Mouse (Mus musculus) lung, embryonic 14.5 days (tissue): Measurements from ENCODE around the gene Tmf1. TPM values are rescaled to one million over a fixed set of nuclear protein-coding genes. Genes with fewer than 3 reads are reported as not detected.
A peak's percentile ranks its signal among the peaks of the same experiment; 100 is the strongest.

Experiments
- ATAC-seq: fragments of 200-750 bp; cut with Nextera tagmentation; 2 replicates; pipeline ENCODE4 v1.8.0; 2017; ENCODE audit warnings: mild to moderate bottlenecking, moderate TSS enrichment, moderate library complexity; ENCODE audit not compliant: insufficient read depth
- DNase-seq: peaks from one replicate; pipeline ENCODE4 v3.0.0-alpha.2; 2015
- H3K27ac ChIP-seq: fragments of 300-500 bp; sonication (generic); 2 replicates; pipeline ENCODE4 v1.5.1; 2014; ENCODE audit warnings: low read depth, mild to moderate bottlenecking, moderate library complexity
- H3K27me3 ChIP-seq: fragments of 300-500 bp; sonication (generic); 2 replicates; pipeline ENCODE4 v1.6.1; 2014; ENCODE audit warnings: low read length, control low read depth; ENCODE audit not compliant: insufficient read depth
- H3K36me3 ChIP-seq: fragments of 300-500 bp; sonication (generic); 2 replicates; pipeline ENCODE4 v1.6.1; 2014; ENCODE audit warnings: control low read depth; ENCODE audit not compliant: insufficient read depth
- H3K4me1 ChIP-seq: fragments of 300-500 bp; sonication (generic); 2 replicates; pipeline ENCODE4 v1.6.1; 2014; ENCODE audit warnings: antibody characterized with exemption, control low read depth; ENCODE audit not compliant: insufficient read depth
- H3K4me2 ChIP-seq: fragments of 300-500 bp; sonication (generic); 2 replicates; pipeline ENCODE4 v1.6.1; 2014; ENCODE audit warnings: mild to moderate bottlenecking
- H3K4me3 ChIP-seq: fragments of 300-500 bp; sonication (generic); 2 replicates; pipeline ENCODE4 v1.5.1; 2014; ENCODE audit warnings: low read depth, low read length
- H3K9ac ChIP-seq: fragments of 300-500 bp; sonication (generic); 2 replicates; pipeline ENCODE4 v1.6.1; 2014
- H3K9me3 ChIP-seq: fragments of 300-500 bp; sonication (generic); 2 replicates; pipeline ENCODE4 v1.6.1; 2016; ENCODE audit warnings: low read depth, low read length, control low read depth
- CTCF ChIP-seq: IDR thresholded peaks from 2 replicates; pipeline ENCODE4 v1.5.1; 2016; ENCODE audit warnings: antibody characterized with exemption, low read depth
- WGBS: fragments of 180-500 bp; shearing (Covaris S2); extraction: QIAGEN DNeasy Blood & Tissue Kit; methylation state at CpG from one replicate; pipeline ENCODE4 v1.1.7; 2014; 5-methylcytosine and 5-hydroxymethylcytosine counted together
- polyA plus RNA-seq: library from polyadenylated mRNA; unstranded; fragments of >200 nt; fragmentation: Nextera tagmentation; extraction: Ambion mirVana; gene quantifications from 2 replicates; pipeline ENCODE4 v1.2.1, GENCODE M21; 2014

Gene Tmf1
- polyA plus RNA-seq, 1 experiment from 2014 or later, result 30.3 TPM

DNA sequence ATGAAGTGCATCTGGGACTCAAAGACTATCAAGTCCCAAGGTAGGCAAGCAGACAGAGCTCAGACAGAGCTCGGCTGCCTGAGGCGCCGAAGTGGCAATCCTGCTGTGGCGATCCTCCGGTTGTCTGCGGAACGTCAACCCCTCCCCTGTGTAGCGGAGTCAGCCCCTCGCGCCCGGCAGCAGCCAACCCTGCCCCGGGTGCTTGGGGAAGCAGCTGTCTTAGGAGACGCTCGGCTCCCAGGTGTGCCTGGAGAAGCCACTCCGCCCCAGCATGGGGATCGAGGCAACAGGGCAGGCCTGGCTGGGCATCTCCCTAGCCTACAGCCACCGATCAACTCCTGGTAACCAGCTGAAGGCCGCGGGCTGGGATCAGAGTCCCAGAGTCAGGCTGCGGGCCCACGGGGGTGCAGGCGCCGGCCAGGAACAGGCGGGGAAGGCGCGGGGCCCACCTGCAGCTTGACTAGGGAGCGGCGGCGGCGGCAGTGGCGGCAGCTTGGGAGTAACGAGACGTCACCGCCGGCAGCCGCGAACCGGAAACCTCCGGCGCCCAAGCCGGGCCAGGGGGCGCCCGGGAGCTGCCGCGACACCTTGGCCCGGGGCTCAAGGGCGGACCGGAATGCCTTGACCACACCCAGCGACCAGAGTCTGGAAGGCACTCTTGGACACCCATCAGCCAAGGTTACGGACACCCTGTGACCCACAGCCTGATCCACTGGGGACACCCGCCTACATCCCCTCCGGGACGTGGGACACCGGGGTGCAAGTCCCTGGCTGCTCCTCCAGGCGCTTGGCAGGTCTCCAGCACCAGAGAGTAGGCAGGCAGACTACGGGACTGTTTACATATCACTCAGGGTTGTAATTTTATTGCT, 30.3 kb downstream of the Tmf1 start, which contains the start of gene Eogt:
Eogt (minus strand) TSS at position 800 of the 869 bp plus-strand sequence.
- ATAC-seq (peak; percentile 84), DNase-seq (peak; percentile 88)
- under 1% methylated on average over 54 of the region's 56 CpGs for WGBS
- H3K4me3 ChIP-seq, result peak within 1 kb of the TSS; percentile 67
- H3K9ac ChIP-seq, result peak within 1 kb of the TSS; percentile 85
- H3K36me3 ChIP-seq, result peaks cover under 1% of the 10 kb centered on the region; the same call in 1 of the 2 replicates
- peaks cover 10% of the 10 kb centered on the region for H3K4me1 ChIP-seq
- peak within 1 kb of the TSS; percentile 83 for H3K27ac ChIP-seq
- H3K4me2 ChIP-seq, result peak within 1 kb of the TSS; percentile 99
- no peaks in the 10 kb centered on the region for H3K9me3 ChIP-seq
- TF ChIP-seq CTCF, result peak; percentile 34; the same call in 1 of the 2 replicates
- no peaks in the 10 kb centered on the region for H3K27me3 ChIP-seq

DNA sequence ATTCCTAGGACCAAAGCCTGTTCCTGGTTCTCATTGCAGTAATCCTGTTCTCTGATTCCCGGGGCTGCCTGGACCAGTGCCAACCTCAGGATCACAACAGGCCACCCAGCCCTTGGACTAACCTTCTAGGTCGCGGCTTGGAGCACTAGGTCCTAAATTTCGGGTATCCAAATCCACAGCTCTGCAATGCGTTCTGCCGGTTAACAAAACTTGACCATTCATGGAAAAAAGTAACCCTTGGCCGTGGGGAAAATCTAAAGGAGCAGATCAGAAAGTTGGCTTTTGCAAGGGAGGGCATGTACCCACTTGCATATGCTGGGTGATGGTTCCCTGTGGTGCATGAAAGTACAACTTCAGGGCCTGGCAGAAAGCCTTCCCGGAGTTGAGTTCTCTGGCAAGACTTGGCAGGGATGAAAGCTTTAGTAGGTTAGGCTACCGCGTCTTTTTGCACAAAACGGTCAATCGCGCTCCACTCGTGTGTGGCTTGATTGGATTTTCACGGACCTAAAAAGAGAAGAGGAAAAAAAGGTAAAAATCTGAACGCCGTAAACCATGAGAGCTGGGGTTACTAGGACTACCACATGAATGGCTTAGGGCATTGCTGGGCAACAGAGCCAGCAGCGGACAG, 31.1 kb downstream of the Tmf1 start:
- DNase-seq (peak; percentile 73), ATAC-seq (no peak; the same call in 1 of the 2 replicates)
- Histone ChIP-seq H3K4me1 (peaks cover 10% of the 10 kb centered on the region), H3K27me3 (no peaks in the 10 kb centered on the region), H3K9ac (peak overlapping the region; percentile 85), H3K36me3 (no peaks in the 10 kb centered on the region), H3K4me2 (peak overlapping the region; percentile 99), H3K4me3 (peak overlapping the region; percentile 67), H3K9me3 (no peaks in the 10 kb centered on the region), H3K27ac (peak overlapping the region; percentile 83)
- 15% methylated on average over 18 of the region's 18 CpGs for WGBS
- TF ChIP-seq CTCF, result no peak

DNA sequence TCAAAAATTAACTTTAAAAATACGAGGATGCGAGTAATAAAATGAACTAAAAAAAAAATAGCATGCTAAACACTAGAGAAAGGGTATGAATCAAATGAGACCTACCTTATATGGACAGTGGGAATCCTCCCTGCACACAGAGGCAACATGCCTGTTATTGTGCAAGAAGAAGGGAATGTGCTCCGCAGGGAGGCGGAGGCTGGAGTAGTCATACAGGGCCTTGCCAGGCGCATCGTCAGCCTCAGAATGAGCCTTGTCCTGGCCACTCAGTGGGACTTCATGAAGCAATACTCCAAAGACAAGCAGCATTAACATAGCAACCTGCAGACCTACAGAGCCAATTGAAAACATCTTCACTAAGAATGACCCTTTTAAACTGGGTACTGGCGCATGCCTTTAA, 33.8 kb downstream of the Tmf1 start:
- no peak for TF ChIP-seq CTCF
- Histone ChIP-seq H3K4me3 (no peak overlapping the region), H3K27me3 (no peaks in the 10 kb centered on the region), H3K9me3 (no peaks in the 10 kb centered on the region), H3K36me3 (peaks cover 15% of the 10 kb centered on the region; the same call in 1 of the 2 replicates), H3K27ac (peak overlapping the region; percentile 42; the same call in 1 of the 2 replicates), H3K4me1 (peaks cover 10% of the 10 kb centered on the region), H3K9ac (no peak overlapping the region), H3K4me2 (peak overlapping the region; percentile 99)
- ATAC-seq, result no peak
- WGBS, result 84% methylated on average over 7 of the region's 7 CpGs
- DNase-seq, result peak; percentile 44

DNA sequence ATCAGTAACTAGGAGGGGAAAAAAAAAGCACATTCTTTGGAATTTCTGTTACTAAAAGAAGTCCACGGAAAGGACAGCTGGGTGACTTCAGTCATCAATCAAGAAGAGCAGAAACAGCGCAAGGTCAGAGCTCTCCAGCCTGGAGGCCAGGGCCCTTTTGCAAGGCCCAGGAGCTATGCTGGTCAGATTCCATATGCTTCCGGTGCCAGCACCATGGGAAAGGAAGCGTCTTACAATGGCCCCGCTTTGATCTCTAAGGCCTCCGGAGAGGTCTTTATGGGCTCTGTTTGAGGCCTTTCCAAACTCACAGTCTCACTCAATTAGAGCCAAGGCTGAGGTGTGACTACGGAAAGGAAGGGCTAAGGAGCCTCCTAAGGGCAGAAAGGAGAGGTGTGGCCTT, 34.6 kb downstream of the Tmf1 start:
- no peak overlapping the region for H3K4me3 ChIP-seq
- no peak for TF ChIP-seq CTCF
- H3K9me3 ChIP-seq, result no peaks in the 10 kb centered on the region
- H3K4me2 ChIP-seq, result no peak overlapping the region
- DNase-seq (peak; percentile 78), ATAC-seq (peak; percentile 27)
- peaks cover 21% of the 10 kb centered on the region; the same call in 1 of the 2 replicates for H3K36me3 ChIP-seq
- no peak overlapping the region for H3K27ac ChIP-seq
- no peaks in the 10 kb centered on the region for H3K27me3 ChIP-seq
- WGBS, result 19% methylated on average over 7 of the region's 7 CpGs
- H3K9ac ChIP-seq, result no peak overlapping the region
- H3K4me1 ChIP-seq, result peaks cover 8% of the 10 kb centered on the region

DNA sequence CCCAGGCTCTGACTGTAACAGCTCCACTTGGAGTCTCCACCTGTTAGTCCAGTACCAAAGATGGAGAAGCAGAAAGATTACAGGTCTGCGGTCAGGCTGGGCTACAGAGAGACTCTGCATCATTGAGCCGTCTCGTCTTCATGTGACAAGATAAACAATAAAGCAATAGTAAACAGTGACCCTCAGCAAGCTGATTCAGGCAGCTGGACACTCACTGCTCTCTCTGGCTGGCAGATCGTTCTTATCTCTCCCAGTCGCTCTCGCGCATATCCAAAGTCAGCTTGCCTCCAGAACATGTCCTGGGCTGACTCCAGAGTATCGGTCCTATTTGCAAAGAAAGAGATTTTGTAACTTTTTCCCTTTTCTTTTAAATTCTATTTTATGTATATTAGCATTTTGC, 36.3 kb downstream of the Tmf1 start:
- H3K4me3 ChIP-seq, result no peak overlapping the region
- 33% methylated on average over 8 of the region's 8 CpGs for WGBS
- no peaks in the 10 kb centered on the region for H3K27me3 ChIP-seq
- DNase-seq (no peak), ATAC-seq (no peak)
- no peak overlapping the region for H3K4me2 ChIP-seq
- peaks cover 21% of the 10 kb centered on the region; the same call in 1 of the 2 replicates for H3K36me3 ChIP-seq
- H3K4me1 ChIP-seq, result peaks cover 1% of the 10 kb centered on the region; the same call in 1 of the 2 replicates
- no peaks in the 10 kb centered on the region for H3K9me3 ChIP-seq
- no peak overlapping the region for H3K9ac ChIP-seq
- peak overlapping the region; percentile 24; the same call in 1 of the 2 replicates for H3K27ac ChIP-seq
- TF ChIP-seq CTCF, result no peak

DNA sequence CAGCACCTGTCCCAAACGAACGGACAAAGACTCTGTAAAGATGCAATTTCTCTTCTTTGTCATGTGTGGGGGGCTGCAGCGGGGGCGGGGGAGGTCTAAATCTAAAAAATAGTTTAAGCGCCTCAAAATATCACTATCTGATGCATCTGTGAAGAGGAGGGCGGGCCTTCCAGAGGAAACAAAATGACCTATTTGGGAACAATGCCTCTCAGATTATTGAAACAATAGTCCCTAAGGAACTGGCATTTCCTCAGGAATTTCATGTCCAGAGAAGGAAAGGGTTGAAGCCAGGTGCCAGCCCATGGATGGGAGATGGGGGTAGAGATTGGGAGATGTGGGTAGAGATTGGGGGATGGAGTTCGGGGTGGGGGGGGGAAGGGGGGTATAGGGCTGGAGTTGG, 37.1 kb downstream of the Tmf1 start:
- Histone ChIP-seq H3K27ac (no peak overlapping the region), H3K4me2 (no peak overlapping the region), H3K36me3 (peaks cover 21% of the 10 kb centered on the region; the same call in 1 of the 2 replicates), H3K4me1 (no peaks in the 10 kb centered on the region; the same call in 1 of the 2 replicates), H3K4me3 (no peak overlapping the region), H3K27me3 (no peaks in the 10 kb centered on the region), H3K9ac (no peak overlapping the region), H3K9me3 (no peaks in the 10 kb centered on the region)
- ATAC-seq (no peak), DNase-seq (no peak)
- WGBS, result 72% methylated on average over 7 of the region's 7 CpGs
- TF ChIP-seq CTCF, result no peak
